Mouse (Mus musculus) stomach, embryonic 14.5 days (tissue): ENCODE measurements around the gene Ak5. TPM values are rescaled to one million over a fixed set of nuclear protein-coding genes. Genes with fewer than 3 reads are reported as not detected.
"Not testable (repeated sequence)": the region's sequence is repeated elsewhere in the genome, so short reads cannot be mapped to it uniquely, and the experiment has no call there.

Source experiments
- ATAC-seq: fragments of 200-750 bp; cut with Nextera tagmentation; 2 replicates; pipeline ENCODE4 v1.8.0; 2017; ENCODE audit warnings: low read depth, moderate TSS enrichment; ENCODE audit not compliant: insufficient number of reproducible peaks, insufficient read depth, low FRiP score
- H3K27ac ChIP-seq: fragments of 300-500 bp; sonication (generic); 2 replicates; pipeline ENCODE4 v1.5.1; 2014; ENCODE audit warnings: mild to moderate bottlenecking, low read length, moderate library complexity, mixed read lengths
- H3K27me3 ChIP-seq: fragments of 300-500 bp; sonication (generic); 2 replicates; pipeline ENCODE4 v1.6.1; 2014; ENCODE audit warnings: low read length, control low read depth, mixed read lengths; ENCODE audit not compliant: control insufficient read depth, insufficient read depth
- H3K36me3 ChIP-seq: fragments of 300-500 bp; sonication (generic); 2 replicates; pipeline ENCODE4 v1.6.1; 2014; ENCODE audit warnings: mild to moderate bottlenecking, control low read depth, low read length, moderate library complexity, mixed read lengths; ENCODE audit not compliant: control insufficient read depth, insufficient read depth
- H3K4me1 ChIP-seq: fragments of 300-500 bp; sonication (generic); 2 replicates; pipeline ENCODE4 v1.6.1; 2014; ENCODE audit warnings: low read length, control low read depth, mixed read lengths; ENCODE audit not compliant: control insufficient read depth, insufficient read depth
- H3K4me2 ChIP-seq: fragments of 300-500 bp; sonication (generic); replicated peaks from 2 replicates; pipeline ENCODE4 v1.6.1; 2014; ENCODE audit warnings: low read depth, low read length, control low read depth
- H3K4me3 ChIP-seq: fragments of 300-500 bp; sonication (generic); 2 replicates; pipeline ENCODE4 v1.5.1; 2014; ENCODE audit warnings: low read depth, low read length, control low read depth
- H3K9ac ChIP-seq: fragments of 300-500 bp; sonication (generic); replicated peaks from 2 replicates; pipeline ENCODE4 v1.6.1; 2014; ENCODE audit warnings: low read depth, mild to moderate bottlenecking, control low read depth, low read length, moderate library complexity, mixed read lengths
- H3K9me3 ChIP-seq: fragments of 300-500 bp; sonication (generic); 2 replicates; pipeline ENCODE4 v1.6.1; 2016; ENCODE audit warnings: low read depth, low read length, control low read depth; ENCODE audit not compliant: control insufficient read depth
- WGBS: fragments of 180-500 bp; shearing (Covaris S2); extraction: QIAGEN DNeasy Blood & Tissue Kit; methylation state at CpG from one replicate; pipeline ENCODE4 v1.1.7; 2014; 5-methylcytosine and 5-hydroxymethylcytosine counted together
- polyA plus RNA-seq: library from polyadenylated mRNA; unstranded; fragments of >200 nt; fragmentation: Nextera tagmentation; extraction: Ambion mirVana; gene quantifications from 2 replicates; pipeline ENCODE4 v1.2.1, GENCODE M21; 2014

Ak5 gene
- polyA plus RNA-seq, 1 experiment from 2014 or later: 8.1 TPM

- not testable (repeated sequence) for H3K4me2 ChIP-seq, H3K4me1 ChIP-seq, H3K27ac ChIP-seq, H3K9ac ChIP-seq, H3K27me3 ChIP-seq, H3K9me3 ChIP-seq, H3K36me3 ChIP-seq, H3K4me3 ChIP-seq, ATAC-seq
- 95% methylated on average over 8 of the region's 8 CpGs for WGBS
These were observed 33.4 kb upstream of the Ak5 start for GRCm38 (mm10) chr3:152701536-152701935.

GRCm38 (mm10) chr3:152699261-152699660 is 31.1 kb upstream of the Ak5 start:
- H3K4me3 ChIP-seq: no peak overlapping the region
- H3K36me3 ChIP-seq: no peaks in the 10 kb centered on the region
- 73% methylated on average over 8 of the region's 8 CpGs for WGBS
- no peak for ATAC-seq
- H3K27ac ChIP-seq: no peak overlapping the region
- H3K9me3 ChIP-seq: no peaks in the 10 kb centered on the region
- H3K4me1 ChIP-seq: no peaks in the 10 kb centered on the region
- no peak overlapping the region for H3K9ac ChIP-seq
- no peaks in the 10 kb centered on the region for H3K27me3 ChIP-seq
- H3K4me2 ChIP-seq: no peak overlapping the region

- 80% methylated on average over 5 of the region's 5 CpGs for WGBS
These were observed 29.9 kb upstream of the Ak5 start for GRCm38 (mm10) chr3:152698017-152698416.

GRCm38 (mm10) chr3:152694950-152695349 is 26.8 kb upstream of the Ak5 start:
- Histone ChIP-seq H3K4me3 (no peak overlapping the region), H3K9me3 (no peaks in the 10 kb centered on the region), H3K27me3 (no peaks in the 10 kb centered on the region), H3K4me2 (no peak overlapping the region), H3K9ac (no peak overlapping the region), H3K4me1 (no peaks in the 10 kb centered on the region), H3K36me3 (no peaks in the 10 kb centered on the region), H3K27ac (no peak overlapping the region)
- WGBS: 91% methylated on average over 3 of the region's 3 CpGs
- no peak for ATAC-seq

More at GRCm38 (mm10) chr3:152698017-152698416, 29.9 kb upstream of the Ak5 start:
- Histone ChIP-seq H3K9ac (no peak overlapping the region), H3K4me2 (no peak overlapping the region), H3K4me3 (no peak overlapping the region), H3K36me3 (no peaks in the 10 kb centered on the region), H3K4me1 (no peaks in the 10 kb centered on the region), H3K9me3 (no peaks in the 10 kb centered on the region), H3K27ac (no peak overlapping the region), H3K27me3 (no peaks in the 10 kb centered on the region)
- no peak for ATAC-seq

GRCm38 (mm10) chr3:152689105-152689504 is 20.9 kb upstream of the Ak5 start:
- no peak overlapping the region for H3K4me3 ChIP-seq
- H3K9me3 ChIP-seq: no peaks in the 10 kb centered on the region
- no peaks in the 10 kb centered on the region for H3K36me3 ChIP-seq
- no peak overlapping the region for H3K4me2 ChIP-seq
- H3K27ac ChIP-seq: no peak overlapping the region
- H3K9ac ChIP-seq: no peak overlapping the region
- H3K27me3 ChIP-seq: no peaks in the 10 kb centered on the region
- H3K4me1 ChIP-seq: no peaks in the 10 kb centered on the region
- 65% methylated on average over 9 of the region's 9 CpGs for WGBS
- no peak for ATAC-seq

GRCm38 (mm10) chr3:152688532-152688931 is 20.4 kb upstream of the Ak5 start:
- Histone ChIP-seq H3K9me3 (no peaks in the 10 kb centered on the region), H3K27ac (no peak overlapping the region), H3K4me3 (no peak overlapping the region), H3K9ac (no peak overlapping the region), H3K4me2 (no peak overlapping the region), H3K4me1 (no peaks in the 10 kb centered on the region), H3K27me3 (no peaks in the 10 kb centered on the region), H3K36me3 (no peaks in the 10 kb centered on the region)
- no peak for ATAC-seq
- 51% methylated on average over 5 of the region's 5 CpGs for WGBS

GRCm38 (mm10) chr3:152674663-152675062 is 6.5 kb upstream of the Ak5 start:
- WGBS: 68% methylated on average over 6 of the region's 6 CpGs
- H3K27me3 ChIP-seq: no peaks in the 10 kb centered on the region
- no peak for ATAC-seq

DNA sequence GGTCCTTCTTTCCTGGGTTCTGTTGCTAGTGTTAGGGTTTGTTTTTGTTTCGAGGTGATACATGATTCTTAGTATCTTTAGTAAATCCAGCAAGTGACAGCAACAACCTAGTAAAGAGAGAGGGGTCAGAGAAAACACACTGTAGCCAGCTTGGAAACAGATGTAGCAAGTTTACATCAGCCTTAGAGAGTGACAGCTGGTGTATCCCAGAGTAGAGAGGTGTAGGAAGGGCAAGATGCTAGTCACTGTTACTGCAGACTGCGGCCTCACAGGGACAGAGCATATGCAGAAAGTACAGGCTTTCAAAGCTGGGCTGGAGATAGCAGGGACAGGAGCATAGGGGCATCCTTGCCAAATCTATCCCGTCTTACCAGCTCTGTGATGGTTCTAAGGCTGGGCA is 1.6 kb upstream of the Ak5 start:
- H3K4me2 ChIP-seq: no peak overlapping the region
- peaks cover 3% of the 10 kb centered on the region; the same call in 1 of the 2 replicates for H3K4me1 ChIP-seq
- no peaks in the 10 kb centered on the region for H3K9me3 ChIP-seq
- no peak overlapping the region for H3K4me3 ChIP-seq
- 57% methylated on average over 3 of the region's 3 CpGs for WGBS
- H3K9ac ChIP-seq: no peak overlapping the region
- H3K36me3 ChIP-seq: no peaks in the 10 kb centered on the region
- no peak for ATAC-seq
- H3K27me3 ChIP-seq: peaks cover 7% of the 10 kb centered on the region; the same call in 1 of the 2 replicates
- H3K27ac ChIP-seq: no peak overlapping the region

More at GRCm38 (mm10) chr3:152674663-152675062, 6.5 kb upstream of the Ak5 start:
- H3K9ac ChIP-seq: no peak overlapping the region
- H3K9me3 ChIP-seq: no peaks in the 10 kb centered on the region
- H3K4me1 ChIP-seq: no peaks in the 10 kb centered on the region
- no peaks in the 10 kb centered on the region for H3K36me3 ChIP-seq
- H3K4me3 ChIP-seq: no peak overlapping the region
- H3K27ac ChIP-seq: no peak overlapping the region
- H3K4me2 ChIP-seq: no peak overlapping the region

GRCm38 (mm10) chr3:152668793-152669192 is 633 bp upstream of the Ak5 start:
- H3K27me3 ChIP-seq: peaks cover 7% of the 10 kb centered on the region; the same call in 1 of the 2 replicates
- no peak overlapping the region for H3K9ac ChIP-seq
- no peaks in the 10 kb centered on the region for H3K9me3 ChIP-seq
- no peak for ATAC-seq
- no peak overlapping the region for H3K27ac ChIP-seq
- H3K4me3 ChIP-seq: no peak overlapping the region
- H3K4me1 ChIP-seq: peaks cover 3% of the 10 kb centered on the region; the same call in 1 of the 2 replicates
- no peak overlapping the region for H3K4me2 ChIP-seq
- no peaks in the 10 kb centered on the region for H3K36me3 ChIP-seq
- WGBS: 73% methylated on average over 2 of the region's 2 CpGs
